Mouse (Mus musculus): ENCODE measurements around the gene Gm47959.

The Gm47959 gene

DNA sequence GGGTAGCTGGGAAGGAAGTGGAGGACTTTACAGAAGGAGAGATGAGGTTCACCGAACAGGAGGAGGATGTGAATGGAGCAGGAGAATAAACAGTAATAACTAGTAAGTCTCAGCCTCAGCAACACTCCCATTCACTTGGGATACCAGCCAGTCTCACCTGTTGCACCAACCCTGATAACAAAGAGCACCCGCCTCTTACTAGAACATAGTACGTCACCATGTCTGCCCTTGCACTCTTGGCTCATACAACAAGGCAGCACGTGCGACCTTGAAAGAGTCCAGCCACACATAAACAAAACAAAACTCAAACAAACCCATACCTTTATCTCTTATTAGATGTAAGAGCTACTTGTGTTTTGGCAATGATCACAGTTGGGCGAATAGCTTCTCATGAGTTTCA lies 32.2 kb downstream of the Gm47959 start:
- DNase-seq (ENCODE audit: low spot score in 2 of 2): no peak

DNA sequence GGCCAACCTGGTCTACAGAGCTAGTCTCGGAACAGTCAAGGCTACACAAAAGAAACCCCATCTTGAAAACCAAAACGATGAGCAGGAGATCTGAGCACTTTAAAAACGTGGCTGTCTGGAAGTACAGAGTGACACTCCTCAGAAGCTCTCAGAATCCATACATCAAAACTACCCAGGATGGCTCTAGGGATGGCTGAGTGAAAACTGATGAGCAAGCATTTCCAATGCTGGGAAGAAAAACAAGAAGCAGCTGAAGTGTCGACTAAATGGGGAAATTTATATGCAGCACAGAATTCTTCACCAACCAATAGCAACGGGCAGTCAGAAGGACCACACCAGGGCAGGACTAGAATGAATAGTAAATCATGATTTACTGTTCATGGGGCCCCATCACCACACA lies 34.2 kb downstream of the Gm47959 start:
- no peak for DNase-seq (ENCODE audit: low spot score in 2 of 2)

DNA sequence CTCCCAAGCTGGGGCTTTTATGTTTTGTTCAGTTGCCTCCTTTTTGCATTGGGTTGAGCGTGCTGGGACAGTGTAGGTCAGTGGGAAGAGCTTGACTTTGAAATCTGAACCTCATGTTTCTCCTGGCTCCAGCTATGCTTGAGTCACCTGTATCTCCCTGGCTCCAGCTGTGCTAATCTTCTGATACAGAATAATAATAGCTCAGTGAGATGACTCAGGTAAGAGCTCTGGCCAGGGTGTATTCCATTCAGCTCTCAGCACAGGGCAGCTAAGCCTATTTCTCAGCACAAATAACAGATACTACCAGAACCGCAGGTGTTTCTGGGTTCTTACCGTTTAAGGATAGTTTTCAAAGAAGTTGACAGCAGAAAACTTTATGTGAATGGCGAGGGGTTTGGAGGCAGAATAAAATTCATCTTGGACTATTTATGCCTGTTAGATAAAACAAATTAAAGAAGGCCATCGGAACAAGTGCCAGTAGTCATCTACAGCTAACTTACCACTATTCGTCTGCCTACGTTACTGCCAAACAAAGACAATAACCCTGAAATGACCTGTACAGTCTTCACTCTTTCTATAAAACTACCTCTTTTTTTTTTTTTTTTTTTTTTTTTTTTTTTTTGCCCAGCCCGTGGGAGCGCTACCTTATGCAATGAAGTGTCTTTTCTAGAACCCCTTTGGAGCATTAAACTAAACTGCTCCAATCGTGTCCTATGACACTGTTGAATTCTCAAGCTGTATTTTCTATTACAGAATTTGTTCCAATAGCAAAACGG lies 36.7 kb downstream of the Gm47959 start:
- no peak for DNase-seq (ENCODE audit: low spot score in 2 of 2)

DNA sequence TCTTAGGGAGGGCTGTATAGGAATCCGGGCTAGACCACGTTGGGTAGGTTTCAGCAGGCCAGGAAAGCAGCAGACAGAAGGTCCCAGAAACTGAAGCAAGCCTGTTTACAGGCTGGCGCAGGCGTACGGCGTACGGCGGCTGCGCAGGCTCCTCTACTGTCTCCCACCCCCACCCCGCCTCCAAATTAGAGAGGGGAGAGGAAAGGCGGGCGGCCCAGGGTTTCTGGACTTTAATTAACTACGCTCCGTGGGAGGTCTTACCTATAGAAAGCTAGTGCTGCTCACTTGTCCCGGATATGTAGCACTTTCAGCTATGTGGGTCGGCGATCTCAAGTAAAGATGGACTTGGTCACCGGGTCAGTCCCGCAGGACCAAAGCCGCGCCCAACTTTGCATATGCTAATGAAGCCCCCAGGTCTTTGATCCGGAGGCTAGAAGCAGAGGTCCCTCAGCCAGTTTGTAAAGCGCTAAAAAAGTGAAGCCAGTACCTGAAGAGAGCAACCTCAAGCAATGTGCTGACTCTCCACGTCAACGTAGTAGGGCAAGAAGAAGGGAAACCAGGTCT lies 37.8 kb downstream of the Gm47959 start, which contains the start of gene Slc19a3:
TSS of gene Slc19a3 (minus strand) at position 340 of the 564 bp plus-strand sequence.
- DNase-seq (ENCODE audit: low spot score in 2 of 2): peak in 1 of 2 experiments; percentile 44

DNA sequence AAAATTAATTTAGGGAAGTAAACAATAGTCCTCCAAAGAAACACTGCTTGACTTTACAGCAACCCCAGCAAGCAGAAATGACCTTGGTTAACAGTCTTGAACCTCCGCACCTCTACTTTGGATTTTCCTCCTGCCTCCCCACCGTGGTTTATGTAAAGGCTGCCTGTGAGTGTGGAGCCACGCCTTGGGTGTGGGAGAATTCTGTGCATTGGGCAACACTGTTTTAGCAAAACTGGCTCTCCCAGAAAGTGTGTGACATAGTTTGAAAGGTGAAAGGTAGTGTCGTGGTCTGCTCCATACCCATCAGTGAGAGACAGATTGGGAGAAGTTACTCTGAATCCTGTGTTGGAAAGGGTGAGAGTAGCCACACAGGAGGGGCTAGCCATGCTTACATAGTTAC lies 38.7 kb downstream of the Gm47959 start:
- DNase-seq (ENCODE audit: low spot score in 2 of 2): peak in 1 of 2 experiments; percentile 39

DNA sequence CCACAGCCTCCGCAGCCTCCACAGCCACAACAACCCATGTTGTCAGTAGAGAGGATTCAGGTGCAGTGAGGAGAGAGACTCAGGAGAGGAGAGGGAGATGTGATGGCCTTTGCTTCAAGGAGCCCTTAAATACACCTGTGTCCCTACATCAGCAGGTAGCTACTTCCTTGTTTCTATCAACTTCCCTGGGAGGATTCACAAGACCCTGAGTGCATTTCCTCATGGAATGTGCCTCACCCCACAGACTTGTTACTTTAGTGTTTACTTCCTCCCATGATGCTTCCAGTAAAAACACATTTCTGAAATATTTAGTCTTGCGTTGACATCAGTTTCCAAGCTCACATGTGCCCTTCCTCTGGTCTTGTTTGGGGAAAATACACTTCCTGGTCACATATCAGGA lies 42.0 kb downstream of the Gm47959 start, which contains the start of gene Krtap28-10:
TSS of gene Krtap28-10 (minus strand) at position 101 of the 400 bp plus-strand sequence.
- DNase-seq (ENCODE audit: low spot score in 2 of 2): no peak

DNA sequence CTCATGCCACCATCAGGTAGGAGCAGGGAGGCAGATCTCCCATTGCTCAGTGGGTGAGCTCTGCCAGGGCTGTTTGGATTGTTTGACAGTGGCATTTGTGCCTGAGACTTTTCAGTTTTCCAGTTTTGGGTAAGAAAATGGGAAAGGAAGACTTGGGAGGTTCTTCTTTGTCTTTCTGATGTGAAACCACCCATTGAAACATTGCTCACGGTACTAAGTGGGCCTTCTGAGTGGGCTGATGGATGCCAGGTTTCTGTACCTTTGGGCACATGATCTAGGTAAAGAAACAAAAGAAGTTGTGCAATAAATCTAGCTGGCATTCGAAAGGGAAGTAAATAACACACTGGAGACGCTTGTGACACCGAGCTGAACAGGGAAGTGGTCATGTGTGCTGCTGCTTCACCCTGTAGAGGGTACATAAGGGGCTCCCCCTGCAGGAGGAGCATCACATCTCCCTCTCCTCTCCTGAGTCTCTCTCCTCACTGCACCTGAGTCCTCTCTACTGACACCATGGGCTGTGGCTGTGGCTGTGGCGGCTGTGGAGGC lies 44.6 kb downstream of the Gm47959 start, which contains the start of gene Gm47969:
TSS of gene Gm47969 (plus strand) at position 51 of the 546 bp plus-strand sequence.
- DNase-seq (ENCODE audit: low spot score in 2 of 2): no peak
